Mouse (Mus musculus) hindbrain, embryonic 16.5 days (tissue): Measurements from ENCODE around the gene Nr1i2. TPM values are rescaled to one million over a fixed set of nuclear protein-coding genes. Genes with fewer than 3 reads are reported as not detected.
"Not testable (repeated sequence)": the region's sequence is repeated elsewhere in the genome, so short reads cannot be mapped to it uniquely, and the experiment has no call there.

Experiments used
- ATAC-seq: fragments of 200-750 bp; cut with Nextera tagmentation; 2 replicates; pipeline ENCODE4 v1.8.0; 2017; ENCODE audit warnings: moderate TSS enrichment, moderate library complexity
- H3K27ac ChIP-seq: fragments of 300-500 bp; sonication (generic); 2 replicates; pipeline ENCODE4 v1.5.1; 2014; ENCODE audit warnings: low read depth, mild to moderate bottlenecking, control low read depth, low read length, moderate library complexity
- H3K27me3 ChIP-seq: fragments of 300-500 bp; sonication (generic); replicated peaks from 2 replicates; pipeline ENCODE4 v1.6.1; 2014; ENCODE audit warnings: low read length; ENCODE audit not compliant: control insufficient read depth, insufficient read depth
- H3K36me3 ChIP-seq: fragments of 300-500 bp; sonication (generic); 2 replicates; pipeline ENCODE4 v1.6.1; 2014; ENCODE audit warnings: mild to moderate bottlenecking, low read length, moderate library complexity, mixed read lengths; ENCODE audit not compliant: control insufficient read depth, insufficient read depth
- H3K4me1 ChIP-seq: fragments of 300-500 bp; sonication (generic); 2 replicates; pipeline ENCODE4 v1.6.1; 2014; ENCODE audit warnings: low read depth, low read length; ENCODE audit not compliant: control insufficient read depth, insufficient read depth
- H3K4me2 ChIP-seq: fragments of 300-500 bp; sonication (generic); 2 replicates; pipeline ENCODE4 v1.6.1; 2014; ENCODE audit warnings: mild to moderate bottlenecking, low read length, control low read depth, moderate library complexity
- H3K4me3 ChIP-seq: fragments of 300-500 bp; sonication (generic); 2 replicates; pipeline ENCODE4 v1.5.1; 2014; ENCODE audit warnings: mild to moderate bottlenecking, low read length, control low read depth, moderate library complexity
- H3K9ac ChIP-seq: fragments of 300-500 bp; sonication (generic); 2 replicates; pipeline ENCODE4 v1.6.1; 2014; ENCODE audit warnings: low read depth, mild to moderate bottlenecking, control low read depth, low read length, moderate library complexity
- H3K9me3 ChIP-seq: fragments of 300-500 bp; sonication (generic); 2 replicates; pipeline ENCODE4 v1.6.1; 2014; ENCODE audit warnings: mild to moderate bottlenecking, low read length, moderate library complexity; ENCODE audit not compliant: control insufficient read depth
- WGBS: fragments of 180-500 bp; shearing (Covaris S2); extraction: QIAGEN DNeasy Blood & Tissue Kit; methylation state at CpG from one replicate; pipeline ENCODE4 v1.1.7; 2014; 5-methylcytosine and 5-hydroxymethylcytosine counted together
- polyA plus RNA-seq: library from polyadenylated mRNA; unstranded; fragments of >200 nt; fragmentation: Nextera tagmentation; extraction: Ambion mirVana; gene quantifications from 2 replicates; pipeline ENCODE4 v1.2.1, GENCODE M21; 2015

Nr1i2 gene
- polyA plus RNA-seq, 1 experiment from 2014 or later: not detected

GRCm38 (mm10) chr16:38245849-38246585 is 48.6 kb downstream of the Nr1i2 start:
- H3K27ac ChIP-seq: no peak overlapping the region
- no peaks in the 10 kb centered on the region for H3K9me3 ChIP-seq
- peaks cover 3% of the 10 kb centered on the region; the same call in 1 of the 2 replicates for H3K36me3 ChIP-seq
- H3K4me1 ChIP-seq: no peaks in the 10 kb centered on the region
- no peak for ATAC-seq
- WGBS: 79% methylated on average over 5 of the region's 5 CpGs
- H3K4me2 ChIP-seq: no peak overlapping the region
- no peaks in the 10 kb centered on the region for H3K27me3 ChIP-seq
- no peak overlapping the region for H3K4me3 ChIP-seq
- H3K9ac ChIP-seq: no peak overlapping the region

GRCm38 (mm10) chr16:38245379-38245778 is 49.2 kb downstream of the Nr1i2 start:
- no peak for ATAC-seq
- peaks cover 7% of the 10 kb centered on the region for H3K36me3 ChIP-seq
- H3K9ac ChIP-seq: no peak overlapping the region
- no peak overlapping the region for H3K27ac ChIP-seq
- no peaks in the 10 kb centered on the region for H3K27me3 ChIP-seq
- H3K4me2 ChIP-seq: no peak overlapping the region
- 43% methylated on average over 2 of the region's 2 CpGs for WGBS
- no peaks in the 10 kb centered on the region for H3K9me3 ChIP-seq
- H3K4me3 ChIP-seq: no peak overlapping the region
- no peaks in the 10 kb centered on the region for H3K4me1 ChIP-seq

GRCm38 (mm10) chr16:38244111-38244510 is 50.5 kb downstream of the Nr1i2 start:
- ATAC-seq: no peak
- H3K27ac ChIP-seq: no peak overlapping the region
- H3K9ac ChIP-seq: no peak overlapping the region
- H3K27me3 ChIP-seq: no peaks in the 10 kb centered on the region
- H3K9me3 ChIP-seq: no peaks in the 10 kb centered on the region
- H3K4me1 ChIP-seq: no peaks in the 10 kb centered on the region
- WGBS: 91% methylated on average over 6 of the region's 6 CpGs
- H3K4me2 ChIP-seq: no peak overlapping the region
- H3K4me3 ChIP-seq: no peak overlapping the region
- peaks cover 7% of the 10 kb centered on the region for H3K36me3 ChIP-seq

GRCm38 (mm10) chr16:38240167-38240566 is 54.5 kb downstream of the Nr1i2 start:
- Histone ChIP-seq H3K4me1 (0 out of 2 replicates have a peak, but pooled peaks cover 2% of the 10 kb centered on the region), H3K36me3 (peaks cover 7% of the 10 kb centered on the region), H3K4me3 (no peak overlapping the region), H3K9ac (no peak overlapping the region), H3K9me3 (no peaks in the 10 kb centered on the region), H3K4me2 (no peak overlapping the region), H3K27me3 (no peaks in the 10 kb centered on the region), H3K27ac (peak overlapping the region; percentile 44; the same call in 1 of the 2 replicates)
- ATAC-seq: peak; percentile 49; the same call in 1 of the 2 replicates
- WGBS: 95% methylated on average over 10 of the region's 10 CpGs

- Histone ChIP-seq H3K27ac (no peak overlapping the region; the same call in 1 of the 2 replicates), H3K27me3 (no peaks in the 10 kb centered on the region), H3K4me3 (no peak overlapping the region), H3K36me3 (peaks cover 7% of the 10 kb centered on the region), H3K9ac (no peak overlapping the region), H3K4me1 (0 out of 2 replicates have a peak, but pooled peaks cover 2% of the 10 kb centered on the region), H3K4me2 (no peak overlapping the region), H3K9me3 (no peaks in the 10 kb centered on the region)
- 0 out of 2 replicates have a peak, but pooled peaks have one; percentile 3 for ATAC-seq
- 79% methylated on average over 5 of the region's 5 CpGs for WGBS
These were observed 54.9 kb downstream of the Nr1i2 start for GRCm38 (mm10) chr16:38239729-38240128.

- Histone ChIP-seq H3K4me2 (no peak overlapping the region), H3K27ac (no peak overlapping the region), H3K9me3 (no peaks in the 10 kb centered on the region), H3K4me1 (0 out of 2 replicates have a peak, but pooled peaks cover 2% of the 10 kb centered on the region), H3K9ac (no peak overlapping the region), H3K36me3 (peaks cover 3% of the 10 kb centered on the region; the same call in 1 of the 2 replicates), H3K4me3 (no peak overlapping the region), H3K27me3 (no peaks in the 10 kb centered on the region)
- no peak for ATAC-seq
- 76% methylated on average over 4 of the region's 4 CpGs for WGBS
These were observed 57.6 kb downstream of the Nr1i2 start for GRCm38 (mm10) chr16:38236936-38237585.

- not testable (repeated sequence) for H3K9me3 ChIP-seq, H3K27ac ChIP-seq, H3K27me3 ChIP-seq, H3K4me3 ChIP-seq, H3K4me1 ChIP-seq, ATAC-seq, H3K9ac ChIP-seq, H3K4me2 ChIP-seq
- peaks cover 12% of the 10 kb centered on the region for H3K36me3 ChIP-seq
- WGBS: 96% methylated on average over 5 of the region's 5 CpGs
These were observed 72.1 kb downstream of the Nr1i2 start for GRCm38 (mm10) chr16:38222491-38222890.

GRCm38 (mm10) chr16:38205272-38205671 is 89.4 kb downstream of the Nr1i2 start:
- Histone ChIP-seq H3K27me3 (no peaks in the 10 kb centered on the region), H3K9ac (no peak overlapping the region), H3K4me2 (no peak overlapping the region), H3K9me3 (no peaks in the 10 kb centered on the region), H3K36me3 (no peaks in the 10 kb centered on the region), H3K27ac (no peak overlapping the region), H3K4me3 (no peak overlapping the region), H3K4me1 (no peaks in the 10 kb centered on the region)
- ATAC-seq: no peak
- 94% methylated on average over 7 of the region's 7 CpGs for WGBS
